Mouse (Mus musculus) liver, embryonic 11.5 days (tissue): ENCODE data around the gene Crim1. TPM values are rescaled to one million over a fixed set of nuclear protein-coding genes. Genes with fewer than 3 reads are reported as not detected.

Experiments used
- ATAC-seq: fragments of 200-750 bp; cut with Nextera tagmentation; replicated peaks from 2 replicates; pipeline ENCODE4 v1.8.0; 2017; ENCODE audit warnings: moderate number of reproducible peaks, mild to moderate bottlenecking, moderate TSS enrichment, moderate library complexity; ENCODE audit not compliant: low FRiP score
- DNase-seq: peaks from one replicate; pipeline ENCODE4 v3.0.0-alpha.2; 2017; ENCODE audit warnings: low spot score
- H3K27ac ChIP-seq: fragments of 300-500 bp; sonication (generic); 2 replicates; pipeline ENCODE4 v1.5.1; 2014; ENCODE audit warnings: mild to moderate bottlenecking, low read depth, low read length, control low read depth
- H3K27me3 ChIP-seq: fragments of 300-500 bp; sonication (generic); replicated peaks from 2 replicates; pipeline ENCODE4 v1.6.1; 2014; ENCODE audit warnings: low read length, mixed read lengths; ENCODE audit not compliant: control insufficient read depth, insufficient read depth
- H3K36me3 ChIP-seq: fragments of 300-500 bp; sonication (generic); 2 replicates; pipeline ENCODE4 v1.6.1; 2014; ENCODE audit warnings: mild to moderate bottlenecking, low read length, moderate library complexity, mixed read lengths; ENCODE audit not compliant: control insufficient read depth, insufficient read depth
- H3K4me1 ChIP-seq: fragments of 300-500 bp; sonication (generic); replicated peaks from 2 replicates; pipeline ENCODE4 v1.6.1; 2014; ENCODE audit warnings: low read length, mixed read lengths; ENCODE audit not compliant: control insufficient read depth, insufficient read depth
- H3K4me2 ChIP-seq: fragments of 300-500 bp; sonication (generic); 2 replicates; pipeline ENCODE4 v1.6.1; 2014; ENCODE audit warnings: mild to moderate bottlenecking, control low read depth, moderate library complexity
- H3K4me3 ChIP-seq: fragments of 300-500 bp; sonication (generic); 2 replicates; pipeline ENCODE4 v1.5.1; 2014; ENCODE audit warnings: low read depth, low read length, control low read depth
- H3K9ac ChIP-seq: fragments of 300-500 bp; sonication (generic); 2 replicates; pipeline ENCODE4 v1.6.1; 2014; ENCODE audit warnings: low read depth, low read length, control low read depth
- H3K9me3 ChIP-seq: fragments of 300-500 bp; sonication (generic); 2 replicates; pipeline ENCODE4 v1.6.1; 2016; ENCODE audit warnings: low read length, inconsistent platforms, mixed read lengths; ENCODE audit not compliant: control insufficient read depth
- WGBS: fragments of 180-500 bp; shearing (Covaris S2); extraction: QIAGEN DNeasy Blood & Tissue Kit; methylation state at CpG from one replicate; pipeline ENCODE4 v1.1.7; 2014; 5-methylcytosine and 5-hydroxymethylcytosine counted together
- polyA plus RNA-seq: library from polyadenylated mRNA; unstranded; fragments of >200 nt; fragmentation: Nextera tagmentation; extraction: Ambion mirVana; gene quantifications from 2 replicates; pipeline ENCODE4 v1.2.1, GENCODE M21; 2014

Crim1 gene
- polyA plus RNA-seq, 1 experiment from 2014 or later = 2.7 TPM

DNA sequence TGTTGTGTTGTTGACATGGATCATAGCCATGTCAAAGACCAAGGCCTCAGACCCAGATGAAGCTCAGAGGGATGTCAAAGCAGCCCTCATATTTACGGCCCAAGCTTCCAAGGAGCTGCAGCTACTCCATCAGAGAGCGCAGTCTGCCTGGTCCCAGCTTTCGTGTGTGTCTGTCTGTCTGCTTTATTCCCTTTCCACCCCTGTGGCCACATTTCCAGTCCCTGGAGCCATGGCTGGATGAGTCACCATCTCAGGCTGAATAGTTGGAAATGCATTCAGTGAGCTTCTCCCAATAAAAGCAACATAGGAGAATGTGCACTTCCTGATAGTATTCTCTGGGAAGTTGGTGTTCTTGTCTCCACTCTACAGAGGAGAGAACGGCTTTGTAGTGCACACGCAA is 3.9 kb upstream of the Crim1 start:
- Histone ChIP-seq H3K4me1 (no peaks in the 10 kb centered on the region), H3K27ac (no peak overlapping the region), H3K27me3 (peaks cover 3% of the 10 kb centered on the region; the same call in 1 of the 2 replicates), H3K9ac (no peak overlapping the region), H3K4me2 (no peak overlapping the region), H3K4me3 (no peak overlapping the region), H3K36me3 (no peaks in the 10 kb centered on the region), H3K9me3 (no peaks in the 10 kb centered on the region)
- WGBS = 95% methylated on average over 5 of the region's 5 CpGs
- no peak for ATAC-seq
- DNase-seq = no peak

GRCm38 (mm10) chr17:78197111-78197510 is 2.9 kb upstream of the Crim1 start:
- Histone ChIP-seq H3K27ac (no peak overlapping the region), H3K27me3 (peaks cover 3% of the 10 kb centered on the region; the same call in 1 of the 2 replicates), H3K36me3 (no peaks in the 10 kb centered on the region), H3K9me3 (no peaks in the 10 kb centered on the region), H3K4me2 (no peak overlapping the region), H3K4me3 (no peak overlapping the region), H3K9ac (no peak overlapping the region), H3K4me1 (peaks cover 8% of the 10 kb centered on the region)
- no peak for ATAC-seq
- DNase-seq = no peak
- 24% methylated on average over 7 of the region's 7 CpGs for WGBS

DNA sequence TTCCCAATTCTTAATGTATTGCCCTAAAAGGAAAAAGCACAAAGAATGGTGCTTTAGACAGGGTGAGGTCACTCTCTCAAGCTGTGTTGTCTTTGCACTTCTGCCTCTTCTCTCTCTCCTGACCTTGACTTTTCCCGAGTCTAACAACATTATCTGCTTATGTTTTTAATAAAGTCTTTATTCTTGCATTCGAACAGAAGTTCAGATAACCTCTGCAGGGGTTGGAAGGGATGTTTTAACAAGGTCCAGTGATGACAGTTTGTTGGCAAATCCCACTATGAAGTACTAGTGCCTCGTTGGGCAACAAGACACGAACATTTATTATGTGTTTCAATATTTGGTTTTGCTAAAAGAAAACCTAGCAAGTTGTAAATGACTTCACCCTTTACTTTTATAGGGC is 1.9 kb upstream of the Crim1 start:
- no peak for ATAC-seq
- Histone ChIP-seq H3K4me3 (no peak overlapping the region), H3K9me3 (no peaks in the 10 kb centered on the region), H3K27ac (no peak overlapping the region), H3K36me3 (no peaks in the 10 kb centered on the region), H3K9ac (no peak overlapping the region), H3K4me2 (no peak overlapping the region), H3K27me3 (peaks cover 3% of the 10 kb centered on the region; the same call in 1 of the 2 replicates), H3K4me1 (peaks cover 11% of the 10 kb centered on the region)
- 57% methylated on average over 4 of the region's 4 CpGs for WGBS
- no peak for DNase-seq

DNA sequence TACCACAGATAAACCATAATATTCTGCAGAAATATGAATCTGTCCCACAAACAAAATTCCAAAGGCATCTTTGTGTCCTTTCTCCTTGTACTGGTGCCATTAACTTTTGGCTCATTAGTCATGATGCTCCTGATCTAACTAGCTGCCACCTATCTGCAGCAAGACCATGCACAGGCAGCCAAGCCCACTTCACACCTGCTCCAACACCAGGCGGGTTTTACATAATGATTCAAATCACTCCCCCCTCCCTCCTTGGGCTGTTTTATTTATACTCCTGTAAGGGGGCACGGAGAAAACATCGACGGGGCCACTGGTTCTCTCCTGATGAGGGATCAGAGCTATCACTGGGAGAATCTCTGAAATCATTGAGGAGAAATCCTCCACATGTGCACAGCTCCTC is 1.2 kb upstream of the Crim1 start:
- Histone ChIP-seq H3K27ac (no peak overlapping the region), H3K4me2 (peak overlapping the region; percentile 94), H3K36me3 (no peaks in the 10 kb centered on the region), H3K4me3 (no peak overlapping the region), H3K9ac (no peak overlapping the region), H3K27me3 (peaks cover 3% of the 10 kb centered on the region; the same call in 1 of the 2 replicates), H3K9me3 (no peaks in the 10 kb centered on the region), H3K4me1 (peaks cover 11% of the 10 kb centered on the region)
- no peak for DNase-seq
- ATAC-seq = no peak
- 17% methylated on average over 4 of the region's 4 CpGs for WGBS

- 10% methylated on average over 7 of the region's 7 CpGs for WGBS
- Histone ChIP-seq H3K9ac (no peak overlapping the region; the same call in 1 of the 2 replicates), H3K4me3 (peak overlapping the region; percentile 64), H3K27ac (no peak overlapping the region), H3K9me3 (no peaks in the 10 kb centered on the region), H3K27me3 (peaks cover 3% of the 10 kb centered on the region; the same call in 1 of the 2 replicates), H3K36me3 (no peaks in the 10 kb centered on the region), H3K4me1 (peaks cover 11% of the 10 kb centered on the region), H3K4me2 (peak overlapping the region; percentile 94)
- no peak for ATAC-seq
- no peak for DNase-seq
These were observed 820 bp upstream of the Crim1 start for GRCm38 (mm10) chr17:78199231-78199625.

DNA sequence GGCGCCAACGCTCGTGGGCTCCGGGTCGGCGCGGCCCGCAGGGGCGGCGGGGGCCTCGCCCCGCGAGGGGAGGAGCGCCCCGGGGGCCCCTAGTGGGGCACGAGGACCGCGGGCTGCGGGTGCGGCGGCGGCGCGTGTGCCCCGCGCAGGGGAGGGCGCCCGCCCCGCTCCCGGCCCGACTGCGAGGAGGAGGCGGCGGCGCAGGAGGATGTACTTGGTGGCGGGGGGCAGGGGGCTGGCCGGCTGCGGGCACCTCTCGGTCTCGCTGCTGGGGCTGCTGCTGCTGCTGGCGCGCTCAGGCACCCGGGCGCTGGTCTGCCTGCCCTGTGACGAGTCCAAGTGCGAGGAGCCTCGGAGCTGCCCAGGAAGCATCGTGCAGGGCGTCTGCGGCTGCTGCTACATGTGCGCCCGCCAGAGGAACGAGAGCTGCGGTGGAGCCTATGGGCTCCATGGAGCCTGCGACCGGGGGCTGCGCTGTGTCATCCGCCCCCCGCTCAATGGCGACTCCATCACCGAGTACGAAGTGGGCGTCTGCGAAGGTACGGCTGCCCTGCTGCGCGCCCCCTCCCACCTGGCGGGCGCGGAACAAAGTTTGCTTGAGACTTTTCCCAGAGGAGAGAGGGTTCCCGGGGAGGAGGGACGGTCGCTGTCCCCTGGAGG is 643 bp downstream of the Crim1 start:
- H3K9me3 ChIP-seq = no peaks in the 10 kb centered on the region
- peaks cover 3% of the 10 kb centered on the region; the same call in 1 of the 2 replicates for H3K27me3 ChIP-seq
- H3K4me2 ChIP-seq = peak overlapping the region; percentile 94
- 1% methylated on average over 62 of the region's 73 CpGs for WGBS
- peak overlapping the region; percentile 72 for H3K9ac ChIP-seq
- DNase-seq (peak; percentile 66), ATAC-seq (peak; percentile 58)
- peaks cover 11% of the 10 kb centered on the region for H3K4me1 ChIP-seq
- H3K27ac ChIP-seq = peak overlapping the region; percentile 79
- H3K36me3 ChIP-seq = no peaks in the 10 kb centered on the region
- peak overlapping the region; percentile 64 for H3K4me3 ChIP-seq

- H3K9me3 ChIP-seq = no peaks in the 10 kb centered on the region
- H3K4me1 ChIP-seq = peaks cover 11% of the 10 kb centered on the region
- peak; percentile 50 for DNase-seq
- H3K36me3 ChIP-seq = no peaks in the 10 kb centered on the region
- ATAC-seq = peak; percentile 66
- no peak overlapping the region for H3K27ac ChIP-seq
- H3K4me2 ChIP-seq = peak overlapping the region; percentile 94
- peaks cover 3% of the 10 kb centered on the region; the same call in 1 of the 2 replicates for H3K27me3 ChIP-seq
- WGBS = under 1% methylated on average over 39 of the region's 39 CpGs
- peak overlapping the region; percentile 64 for H3K4me3 ChIP-seq
- H3K9ac ChIP-seq = peak overlapping the region; percentile 72
These were observed 1.4 kb downstream of the Crim1 start for GRCm38 (mm10) chr17:78201221-78202058.

GRCm38 (mm10) chr17:78202221-78202620 is 2.2 kb downstream of the Crim1 start:
- 20% methylated on average over 5 of the region's 5 CpGs for WGBS
- Histone ChIP-seq H3K36me3 (no peaks in the 10 kb centered on the region), H3K9me3 (no peaks in the 10 kb centered on the region), H3K4me1 (peaks cover 14% of the 10 kb centered on the region), H3K9ac (peak overlapping the region; percentile 32; the same call in 1 of the 2 replicates), H3K27me3 (peaks cover 3% of the 10 kb centered on the region; the same call in 1 of the 2 replicates), H3K4me2 (peak overlapping the region; percentile 94), H3K27ac (no peak overlapping the region), H3K4me3 (peak overlapping the region; percentile 64)
- no peak for ATAC-seq
- no peak for DNase-seq
